Mouse (Mus musculus): ENCODE results near the gene Ctrl. TPM values are rescaled to one million over a fixed set of nuclear protein-coding genes. Genes with fewer than 3 reads are reported as not detected.
A peak's percentile ranks its signal among the peaks of the same experiment; 100 is the strongest.

The Ctrl gene
- polyA plus RNA-seq, 1 experiment from 2014 or later, result 2.0 TPM

DNA sequence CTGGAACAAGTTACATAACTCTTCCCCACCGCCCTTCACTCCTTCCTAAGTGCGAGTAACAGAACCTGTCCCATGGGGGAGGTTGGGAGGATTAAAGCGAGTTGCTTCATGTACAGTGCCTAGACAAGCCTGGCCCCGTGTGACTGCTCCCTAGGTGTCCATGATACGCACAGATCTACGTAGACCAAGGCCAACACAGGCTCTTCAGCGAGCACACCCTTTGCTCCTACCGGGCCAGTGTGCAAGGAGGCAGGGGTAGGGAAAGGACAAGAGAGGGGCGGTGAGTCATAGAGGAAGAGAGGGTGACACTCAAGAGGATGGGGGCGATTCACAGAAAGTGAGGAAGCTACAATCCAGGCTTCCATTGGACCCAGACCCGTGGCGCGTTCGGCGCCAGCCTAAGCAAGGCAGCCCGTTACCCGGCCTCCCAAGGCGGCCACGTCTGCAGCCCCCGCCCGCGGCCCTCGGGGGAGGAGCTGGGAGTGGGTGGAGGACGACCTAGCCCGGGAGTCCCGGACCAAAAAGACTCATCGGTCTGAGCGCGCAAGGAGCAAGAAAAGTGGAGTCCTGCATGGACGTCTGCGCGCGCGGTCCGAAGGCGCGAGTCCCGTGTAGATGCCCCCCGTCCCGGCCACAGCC, 31.7 kb upstream of the Ctrl start:
- no peaks in the 10 kb centered on the region for H3K27me3 ChIP-seq (ENCODE audit: control insufficient read depth, insufficient read depth, low read length)
- peak overlapping the region; percentile 86 for H3K9ac ChIP-seq (ENCODE audit: low read depth, low read length)
- 2% methylated on average over 33 of the region's 40 CpGs for WGBS
- peak; percentile 72 for ATAC-seq (ENCODE audit: low FRiP score, low TSS enrichment)
- no peaks in the 10 kb centered on the region; the same call in 1 of the 2 replicates for H3K36me3 ChIP-seq (ENCODE audit: control insufficient read depth, insufficient read depth, low read length)
- H3K4me3 ChIP-seq (ENCODE audit: low read length), result peak overlapping the region; percentile 83
- H3K9me3 ChIP-seq (ENCODE audit: control insufficient read depth, low read length), result no peaks in the 10 kb centered on the region
- H3K27ac ChIP-seq (ENCODE audit: low read depth, low read length), result peak overlapping the region; percentile 78; the same call in 1 of the 2 replicates
- peak overlapping the region; percentile 78 for H3K4me2 ChIP-seq (replicated peaks; ENCODE audit: low read depth, low read length)
- peaks cover 10% of the 10 kb centered on the region for H3K4me1 ChIP-seq (ENCODE audit: control insufficient read depth, insufficient read depth, low read length)

DNA sequence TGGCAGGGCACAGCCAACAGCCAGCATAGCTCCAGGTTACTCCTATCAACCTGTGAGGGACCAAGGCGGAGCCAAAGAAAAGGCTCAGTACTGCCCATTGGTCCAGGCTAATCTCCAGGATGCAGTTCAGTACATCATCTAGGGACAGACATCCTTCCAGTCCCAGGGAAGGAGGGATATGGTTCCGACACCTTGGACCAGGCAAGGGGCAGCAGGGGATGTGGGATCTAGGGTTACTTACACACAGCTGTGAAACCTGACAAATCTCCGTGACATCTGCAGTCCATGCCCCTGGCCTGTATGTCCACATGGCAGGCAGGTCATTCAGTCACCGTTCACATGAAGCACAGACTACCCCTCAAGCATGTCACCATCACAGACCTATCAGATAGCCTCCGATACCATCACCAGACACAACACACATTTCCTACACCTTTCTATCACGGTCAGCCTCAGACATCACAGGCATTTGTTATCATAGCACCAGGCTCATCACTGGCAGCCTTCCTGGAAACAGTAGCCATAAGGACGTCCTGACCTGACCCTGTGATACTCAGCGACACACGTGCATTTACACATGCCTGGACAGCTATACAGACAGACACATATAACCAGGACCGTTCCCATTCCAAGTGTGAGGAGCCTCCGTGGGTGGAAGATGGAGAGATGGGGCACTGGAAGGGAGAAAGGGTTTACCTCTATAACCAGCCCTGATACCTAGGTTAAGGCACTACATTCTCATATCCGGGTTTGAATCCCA, 31.0 kb upstream of the Ctrl start:
- H3K4me2 ChIP-seq (replicated peaks; ENCODE audit: low read depth, low read length), result peak overlapping the region; percentile 78
- no peaks in the 10 kb centered on the region for H3K9me3 ChIP-seq (ENCODE audit: control insufficient read depth, low read length)
- no peak overlapping the region for H3K27ac ChIP-seq (ENCODE audit: low read depth, low read length)
- H3K27me3 ChIP-seq (ENCODE audit: control insufficient read depth, insufficient read depth, low read length), result no peaks in the 10 kb centered on the region
- peak overlapping the region; percentile 86 for H3K9ac ChIP-seq (ENCODE audit: low read depth, low read length)
- no peaks in the 10 kb centered on the region; the same call in 1 of the 2 replicates for H3K36me3 ChIP-seq (ENCODE audit: control insufficient read depth, insufficient read depth, low read length)
- peaks cover 10% of the 10 kb centered on the region for H3K4me1 ChIP-seq (ENCODE audit: control insufficient read depth, insufficient read depth, low read length)
- H3K4me3 ChIP-seq (ENCODE audit: low read length), result peak overlapping the region; percentile 83
- no peak for ATAC-seq (ENCODE audit: low FRiP score, low TSS enrichment)
- 57% methylated on average over 12 of the region's 12 CpGs for WGBS

DNA sequence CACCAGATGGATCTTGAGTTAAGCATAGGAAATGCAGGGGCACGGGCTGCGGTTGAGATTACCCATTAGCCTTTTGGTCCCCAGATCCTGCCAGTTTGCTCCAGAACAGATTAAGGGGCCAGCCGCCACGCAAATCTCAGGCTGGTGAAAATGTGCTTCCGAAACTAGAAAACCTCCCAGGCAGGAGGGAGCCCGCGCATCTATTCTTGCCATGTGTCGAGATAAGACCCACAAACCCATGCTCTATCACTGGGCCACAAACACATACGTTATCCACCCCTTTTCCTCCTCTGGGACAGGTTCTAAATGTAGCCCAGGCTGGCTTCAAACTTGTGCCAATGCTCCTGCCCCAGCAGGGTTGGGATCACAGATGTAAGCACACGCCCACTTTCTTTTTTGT, 27.9 kb upstream of the Ctrl start:
- Histone ChIP-seq H3K4me2 (replicated peaks; ENCODE audit: low read depth, low read length) (no peak overlapping the region), H3K9ac (ENCODE audit: low read depth, low read length) (no peak overlapping the region), H3K4me3 (ENCODE audit: low read length) (no peak overlapping the region), H3K27me3 (ENCODE audit: control insufficient read depth, insufficient read depth, low read length) (no peaks in the 10 kb centered on the region), H3K27ac (ENCODE audit: low read depth, low read length) (no peak overlapping the region), H3K9me3 (ENCODE audit: control insufficient read depth, low read length) (no peaks in the 10 kb centered on the region), H3K4me1 (ENCODE audit: control insufficient read depth, insufficient read depth, low read length) (peaks cover 10% of the 10 kb centered on the region), H3K36me3 (ENCODE audit: control insufficient read depth, insufficient read depth, low read length) (peaks cover 13% of the 10 kb centered on the region; the same call in 1 of the 2 replicates)
- no peak for ATAC-seq (ENCODE audit: low FRiP score, low TSS enrichment)
- 88% methylated on average over 10 of the region's 10 CpGs for WGBS

DNA sequence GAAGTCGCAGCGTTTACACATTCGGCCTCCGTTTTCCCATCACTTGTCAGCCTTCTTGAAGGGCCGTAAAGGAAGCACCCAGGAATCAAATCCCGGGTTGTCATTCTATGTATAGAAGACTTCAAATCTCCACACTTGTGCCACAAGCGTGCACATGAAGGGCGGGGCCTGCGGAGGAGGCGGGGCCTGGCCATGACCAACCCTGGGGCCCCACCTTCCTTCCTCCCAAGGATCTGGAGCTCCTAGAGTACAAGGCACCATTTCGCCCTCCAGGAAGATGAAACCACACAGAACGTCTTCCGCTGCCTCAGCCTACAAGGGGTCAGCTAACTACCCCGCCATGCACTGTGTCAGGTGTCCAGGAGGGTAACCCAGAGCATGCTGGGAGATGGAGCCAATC, 27.4 kb upstream of the Ctrl start:
- Histone ChIP-seq H3K4me1 (ENCODE audit: control insufficient read depth, insufficient read depth, low read length) (peaks cover 10% of the 10 kb centered on the region), H3K36me3 (ENCODE audit: control insufficient read depth, insufficient read depth, low read length) (peaks cover 17% of the 10 kb centered on the region; the same call in 1 of the 2 replicates), H3K4me2 (replicated peaks; ENCODE audit: low read depth, low read length) (no peak overlapping the region), H3K9ac (ENCODE audit: low read depth, low read length) (no peak overlapping the region), H3K4me3 (ENCODE audit: low read length) (no peak overlapping the region), H3K27me3 (ENCODE audit: control insufficient read depth, insufficient read depth, low read length) (no peaks in the 10 kb centered on the region), H3K9me3 (ENCODE audit: control insufficient read depth, low read length) (no peaks in the 10 kb centered on the region), H3K27ac (ENCODE audit: low read depth, low read length) (no peak overlapping the region)
- WGBS, result 83% methylated on average over 14 of the region's 14 CpGs
- no peak for ATAC-seq (ENCODE audit: low FRiP score, low TSS enrichment)

DNA sequence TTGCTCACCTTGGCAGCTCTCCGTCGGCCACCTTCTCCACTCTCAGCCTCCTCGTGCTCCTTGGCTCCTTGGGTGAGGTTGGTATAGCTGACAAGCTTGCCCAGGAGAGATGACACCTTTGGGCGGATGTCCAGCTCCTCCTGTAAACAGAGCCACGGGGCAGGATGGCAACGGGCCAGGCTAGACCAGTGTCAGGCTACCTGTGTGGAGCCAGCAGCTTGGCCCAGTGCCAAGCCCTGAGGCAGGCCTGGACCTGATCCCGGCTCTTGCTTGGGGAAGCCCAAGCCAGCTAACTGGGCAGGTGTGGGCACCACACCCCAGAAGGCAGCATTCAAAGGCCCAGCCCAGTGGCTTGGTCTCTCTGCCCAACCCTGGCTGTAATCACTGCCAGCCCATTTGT, 25.7 kb upstream of the Ctrl start:
- no peak overlapping the region for H3K4me2 ChIP-seq (replicated peaks; ENCODE audit: low read depth, low read length)
- H3K4me3 ChIP-seq (ENCODE audit: low read length), result no peak overlapping the region
- peaks cover under 1% of the 10 kb centered on the region; the same call in 1 of the 2 replicates for H3K4me1 ChIP-seq (ENCODE audit: control insufficient read depth, insufficient read depth, low read length)
- H3K36me3 ChIP-seq (ENCODE audit: control insufficient read depth, insufficient read depth, low read length), result peaks cover 24% of the 10 kb centered on the region; the same call in 1 of the 2 replicates
- no peaks in the 10 kb centered on the region for H3K9me3 ChIP-seq (ENCODE audit: control insufficient read depth, low read length)
- 84% methylated on average over 7 of the region's 7 CpGs for WGBS
- no peak overlapping the region for H3K27ac ChIP-seq (ENCODE audit: low read depth, low read length)
- H3K9ac ChIP-seq (ENCODE audit: low read depth, low read length), result no peak overlapping the region
- ATAC-seq (ENCODE audit: low FRiP score, low TSS enrichment), result no peak
- no peaks in the 10 kb centered on the region for H3K27me3 ChIP-seq (ENCODE audit: control insufficient read depth, insufficient read depth, low read length)

DNA sequence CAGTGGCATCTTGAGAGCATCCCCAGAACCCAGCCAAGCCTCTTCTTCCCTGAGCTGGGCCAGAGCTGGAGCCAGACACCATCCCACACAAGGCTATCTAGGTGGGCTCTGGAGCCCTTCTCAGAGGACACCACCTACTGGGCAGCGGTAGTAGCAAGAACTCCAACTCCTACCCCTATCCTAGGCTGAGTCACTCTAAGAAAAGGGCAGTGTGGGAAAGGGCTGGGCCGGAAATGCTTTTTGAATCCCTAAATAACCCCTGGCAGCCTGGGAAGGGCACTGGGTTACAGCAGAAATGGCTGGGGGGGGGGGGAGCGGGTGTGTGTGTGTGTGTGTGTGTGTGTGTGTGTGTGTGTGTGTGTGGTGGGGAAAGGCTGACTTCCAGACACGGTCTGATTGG, 24.2 kb upstream of the Ctrl start:
- Histone ChIP-seq H3K36me3 (ENCODE audit: control insufficient read depth, insufficient read depth, low read length) (peaks cover 37% of the 10 kb centered on the region; the same call in 1 of the 2 replicates), H3K4me1 (ENCODE audit: control insufficient read depth, insufficient read depth, low read length) (no peaks in the 10 kb centered on the region), H3K9me3 (ENCODE audit: control insufficient read depth, low read length) (no peaks in the 10 kb centered on the region), H3K9ac (ENCODE audit: low read depth, low read length) (no peak overlapping the region), H3K4me3 (ENCODE audit: low read length) (no peak overlapping the region), H3K4me2 (replicated peaks; ENCODE audit: low read depth, low read length) (no peak overlapping the region), H3K27ac (ENCODE audit: low read depth, low read length) (no peak overlapping the region), H3K27me3 (ENCODE audit: control insufficient read depth, insufficient read depth, low read length) (no peaks in the 10 kb centered on the region)
- WGBS, result 58% methylated on average over 3 of the region's 4 CpGs
- ATAC-seq (ENCODE audit: low FRiP score, low TSS enrichment), result no peak

DNA sequence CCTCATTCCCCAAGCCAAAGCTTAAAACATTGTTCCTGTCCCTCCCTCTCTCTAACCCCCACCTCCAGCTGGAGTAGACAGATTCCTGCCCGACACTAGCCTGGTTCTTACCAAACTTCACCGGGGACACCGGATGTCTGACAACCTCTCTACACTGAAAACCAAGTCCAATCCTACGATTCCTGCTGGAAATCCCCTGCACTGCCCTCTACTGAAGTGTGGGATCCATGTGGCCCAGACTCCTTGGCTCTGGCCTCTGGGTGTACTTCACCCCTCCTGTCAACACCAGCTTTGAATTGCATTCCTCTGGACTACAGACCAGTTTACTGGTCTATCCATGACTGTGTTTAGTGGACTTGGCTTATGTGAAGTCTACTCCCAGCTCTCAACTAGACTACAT, 22.9 kb upstream of the Ctrl start:
- no peak overlapping the region for H3K27ac ChIP-seq (ENCODE audit: low read depth, low read length)
- no peaks in the 10 kb centered on the region for H3K27me3 ChIP-seq (ENCODE audit: control insufficient read depth, insufficient read depth, low read length)
- no peak overlapping the region for H3K9ac ChIP-seq (ENCODE audit: low read depth, low read length)
- H3K4me3 ChIP-seq (ENCODE audit: low read length), result no peak overlapping the region
- H3K36me3 ChIP-seq (ENCODE audit: control insufficient read depth, insufficient read depth, low read length), result peaks cover 40% of the 10 kb centered on the region; the same call in 1 of the 2 replicates
- ATAC-seq (ENCODE audit: low FRiP score, low TSS enrichment), result no peak
- no peak overlapping the region for H3K4me2 ChIP-seq (replicated peaks; ENCODE audit: low read depth, low read length)
- H3K9me3 ChIP-seq (ENCODE audit: control insufficient read depth, low read length), result no peaks in the 10 kb centered on the region
- no peaks in the 10 kb centered on the region for H3K4me1 ChIP-seq (ENCODE audit: control insufficient read depth, insufficient read depth, low read length)
- 94% methylated on average over 4 of the region's 4 CpGs for WGBS

DNA sequence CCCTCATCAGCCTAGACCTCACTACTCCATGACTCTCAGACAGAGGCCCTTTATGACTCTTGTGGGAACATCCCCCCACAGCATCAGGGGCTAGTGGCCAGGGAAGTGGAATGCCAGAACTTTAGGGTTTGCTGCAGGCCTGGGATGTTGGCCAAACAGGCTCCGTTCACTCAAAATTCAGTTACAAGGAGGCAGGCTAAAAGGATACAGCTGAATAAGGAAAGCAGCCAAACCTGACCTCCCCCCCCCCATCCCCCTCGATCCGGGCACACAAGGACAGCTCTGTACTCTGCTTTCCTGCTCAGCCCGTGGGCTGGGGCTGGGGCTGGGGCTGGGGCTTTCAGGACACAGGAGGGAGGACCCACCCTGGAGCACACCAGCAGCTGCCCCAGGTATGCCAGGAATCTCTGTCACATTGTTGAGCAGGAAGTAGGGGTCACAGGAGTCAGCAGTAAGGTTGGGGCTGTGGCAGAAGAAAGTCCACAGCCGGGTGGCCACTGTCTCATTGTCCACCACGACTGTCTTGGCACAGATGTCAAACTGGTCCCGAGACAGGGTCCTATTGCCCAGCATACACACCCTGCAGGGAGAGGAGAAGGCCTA, 17.5 kb upstream of the Ctrl start:
- H3K27me3 ChIP-seq (ENCODE audit: control insufficient read depth, insufficient read depth, low read length), result no peaks in the 10 kb centered on the region
- H3K4me2 ChIP-seq (replicated peaks; ENCODE audit: low read depth, low read length), result no peak overlapping the region
- peaks cover 67% of the 10 kb centered on the region for H3K36me3 ChIP-seq (ENCODE audit: control insufficient read depth, insufficient read depth, low read length)
- WGBS, result 39% methylated on average over 7 of the region's 7 CpGs
- peak overlapping the region; percentile 12; the same call in 1 of the 2 replicates for H3K9ac ChIP-seq (ENCODE audit: low read depth, low read length)
- peak; percentile 28; the same call in 1 of the 2 replicates for ATAC-seq (ENCODE audit: low FRiP score, low TSS enrichment)
- H3K27ac ChIP-seq (ENCODE audit: low read depth, low read length), result no peak overlapping the region
- H3K4me3 ChIP-seq (ENCODE audit: low read length), result no peak overlapping the region
- H3K4me1 ChIP-seq (ENCODE audit: control insufficient read depth, insufficient read depth, low read length), result 0 out of 2 replicates have a peak, but pooled peaks cover 8% of the 10 kb centered on the region
- H3K9me3 ChIP-seq (ENCODE audit: control insufficient read depth, low read length), result no peaks in the 10 kb centered on the region

DNA sequence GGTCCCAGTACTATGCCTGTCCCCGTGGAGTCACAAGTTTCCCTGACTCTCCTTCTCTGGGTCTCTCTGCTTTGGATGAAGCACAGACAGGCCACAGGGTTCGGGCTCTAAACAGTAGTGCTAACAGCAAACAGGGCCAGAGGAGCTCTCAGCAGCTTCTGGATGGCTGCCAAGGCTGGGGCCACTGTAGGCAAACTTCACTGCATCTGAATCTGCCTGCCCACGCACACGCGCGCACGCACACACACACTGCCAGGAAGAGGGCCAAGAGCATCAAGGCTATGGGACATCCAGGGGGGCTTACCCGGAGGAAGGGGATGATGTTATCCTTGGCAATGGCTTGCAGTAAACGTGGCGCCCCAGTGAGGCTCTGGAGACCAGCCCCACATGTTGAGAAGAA, 15.7 kb upstream of the Ctrl start:
- H3K9ac ChIP-seq (ENCODE audit: low read depth, low read length), result no peak overlapping the region

More for the DNA sequence above, 15.7 kb upstream of the Ctrl start:
- no peak overlapping the region for H3K27ac ChIP-seq (ENCODE audit: low read depth, low read length)
- no peaks in the 10 kb centered on the region for H3K27me3 ChIP-seq (ENCODE audit: control insufficient read depth, insufficient read depth, low read length)
- no peaks in the 10 kb centered on the region for H3K9me3 ChIP-seq (ENCODE audit: control insufficient read depth, low read length)
- no peak for ATAC-seq (ENCODE audit: low FRiP score, low TSS enrichment)
- 0 out of 2 replicates have a peak, but pooled peaks cover 8% of the 10 kb centered on the region for H3K4me1 ChIP-seq (ENCODE audit: control insufficient read depth, insufficient read depth, low read length)
- H3K36me3 ChIP-seq (ENCODE audit: control insufficient read depth, insufficient read depth, low read length), result peaks cover 76% of the 10 kb centered on the region
- H3K4me2 ChIP-seq (replicated peaks; ENCODE audit: low read depth, low read length), result no peak overlapping the region
- no peak overlapping the region for H3K4me3 ChIP-seq (ENCODE audit: low read length)
- 80% methylated on average over 10 of the region's 10 CpGs for WGBS

Data from kidney, embryonic 14.5 days (tissue).